Mouse (Mus musculus): Measurements from ENCODE around the gene Siah2.

DNA sequence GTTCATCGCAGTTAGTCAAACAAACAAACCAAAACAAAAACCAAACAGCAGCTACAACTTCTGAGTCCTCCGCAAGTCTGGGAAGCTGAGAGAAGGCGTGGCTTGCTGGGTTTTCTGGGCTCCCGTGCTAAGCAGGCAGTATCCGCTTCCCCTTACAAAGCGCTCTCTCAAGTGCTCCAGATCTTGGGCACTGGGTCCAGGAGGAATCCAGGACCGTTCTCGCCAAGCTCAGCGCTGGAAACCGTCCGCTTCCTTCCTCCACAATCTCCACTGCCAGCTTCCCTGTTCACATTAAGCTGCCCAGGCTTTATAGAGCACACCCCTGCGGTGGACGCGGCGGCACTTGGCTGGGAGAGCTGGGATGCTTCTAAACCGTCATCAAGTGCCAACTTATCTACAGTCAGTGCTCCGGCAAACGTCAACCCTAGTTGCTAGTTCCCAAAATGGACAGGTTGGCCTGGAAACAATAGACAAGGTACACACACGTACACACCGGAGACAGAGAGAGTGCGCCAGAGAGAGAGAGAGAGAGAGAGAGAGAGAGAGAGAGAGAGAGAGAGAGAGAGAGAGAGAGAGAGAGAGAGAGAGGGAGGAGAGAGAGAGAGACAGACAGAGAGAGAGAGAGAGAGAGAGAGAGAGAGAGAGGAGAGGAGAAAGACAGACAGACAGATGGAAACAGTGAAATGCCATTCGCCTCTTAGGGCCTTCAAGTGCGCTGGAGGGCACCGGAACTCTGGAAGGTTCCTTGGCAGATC is 1.4 kb downstream of the Siah2 start:
- TF ChIP-seq POLR2A (IDR thresholded peaks at IDR 0.05; ENCODE audit: low read depth, low read length) (peak; percentile 39; the same call in 1 of the 2 replicates), CTCF (IDR thresholded peaks at IDR 0.05; ENCODE audit: extremely low read depth, insufficient read length, insufficient replicate concordance, low read depth, low read length) (no peak)

Measured in small intestine, adult 2 months (tissue).